Mouse (Mus musculus) midbrain, embryonic 16.5 days (tissue): ENCODE measurements around the gene 1700029P11Rik. TPM values are rescaled to one million over a fixed set of nuclear protein-coding genes. Genes with fewer than 3 reads are reported as not detected.

Experiments
- ATAC-seq: fragments of 200-750 bp; cut with Nextera tagmentation; 2 replicates; pipeline ENCODE4 v1.8.0; 2017; ENCODE audit warnings: moderate TSS enrichment
- H3K27ac ChIP-seq: fragments of 300-500 bp; sonication (generic); 2 replicates; pipeline ENCODE4 v1.5.1; 2014; ENCODE audit warnings: mild to moderate bottlenecking, low read length, mixed read lengths
- H3K27me3 ChIP-seq: fragments of 300-500 bp; sonication (generic); 2 replicates; pipeline ENCODE4 v1.6.1; 2014; ENCODE audit warnings: low read depth, low read length, mixed read lengths; ENCODE audit not compliant: control insufficient read depth, insufficient read depth
- H3K36me3 ChIP-seq: fragments of 300-500 bp; sonication (generic); 2 replicates; pipeline ENCODE4 v1.6.1; 2014; ENCODE audit warnings: mild to moderate bottlenecking, low read length, moderate library complexity, mixed read lengths; ENCODE audit not compliant: control insufficient read depth, insufficient read depth
- H3K4me1 ChIP-seq: fragments of 300-500 bp; sonication (generic); 2 replicates; pipeline ENCODE4 v1.6.1; 2014; ENCODE audit warnings: mild to moderate bottlenecking, low read length, mixed read lengths; ENCODE audit not compliant: control insufficient read depth, insufficient read depth
- H3K4me2 ChIP-seq: fragments of 300-500 bp; sonication (generic); 2 replicates; pipeline ENCODE4 v1.6.1; 2014; ENCODE audit warnings: mild to moderate bottlenecking, low read length, mixed read lengths
- H3K4me3 ChIP-seq: fragments of 300-500 bp; sonication (generic); 2 replicates; pipeline ENCODE4 v1.5.1; 2014; ENCODE audit warnings: low read depth, mild to moderate bottlenecking, low read length, moderate library complexity, mixed read lengths
- H3K9ac ChIP-seq: fragments of 300-500 bp; sonication (generic); 2 replicates; pipeline ENCODE4 v1.6.1; 2014; ENCODE audit warnings: low read depth, low read length, mixed read lengths
- H3K9me3 ChIP-seq: fragments of 300-500 bp; sonication (generic); replicated peaks from 2 replicates; pipeline ENCODE4 v1.6.1; 2014; ENCODE audit warnings: mild to moderate bottlenecking, low read length, mixed read lengths; ENCODE audit not compliant: control insufficient read depth, poor library complexity, severe bottlenecking
- WGBS: fragments of 180-500 bp; shearing (Covaris S2); extraction: QIAGEN DNeasy Blood & Tissue Kit; methylation state at CpG from one replicate; pipeline ENCODE4 v1.1.7; 2014; 5-methylcytosine and 5-hydroxymethylcytosine counted together
- polyA plus RNA-seq: library from polyadenylated mRNA; unstranded; fragments of >200 nt; fragmentation: Nextera tagmentation; extraction: Ambion mirVana; gene quantifications from 2 replicates; pipeline ENCODE4 v1.2.1, GENCODE M21; 2015

Gene 1700029P11Rik
- polyA plus RNA-seq, 1 experiment from 2014 or later = not detected

DNA sequence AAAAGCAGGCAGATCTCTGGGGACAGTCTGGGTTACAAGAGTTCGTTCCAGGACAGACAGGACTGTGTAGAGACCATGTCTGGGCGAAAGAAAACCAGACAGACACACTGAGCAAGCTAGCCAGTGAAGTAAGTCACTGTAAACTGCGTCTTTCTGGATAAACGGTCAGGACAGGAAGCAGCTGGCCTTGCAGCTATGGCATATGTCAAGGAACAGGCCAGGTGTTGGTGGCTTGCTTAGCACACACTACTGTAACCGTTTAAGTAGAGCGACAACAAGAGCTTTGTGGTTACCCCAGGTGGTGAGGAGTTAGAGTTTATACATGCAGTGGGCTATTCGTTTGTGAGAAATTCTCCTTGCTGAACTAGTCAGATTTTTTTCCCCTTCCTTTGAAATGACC, 47.4 kb downstream of the 1700029P11Rik start:
- Histone ChIP-seq H3K4me2 (no peak overlapping the region), H3K4me3 (no peak overlapping the region), H3K9me3 (no peaks in the 10 kb centered on the region), H3K4me1 (no peaks in the 10 kb centered on the region), H3K27ac (no peak overlapping the region), H3K27me3 (no peaks in the 10 kb centered on the region), H3K9ac (no peak overlapping the region), H3K36me3 (peaks cover 38% of the 10 kb centered on the region)
- WGBS = 98% methylated on average over 7 of the region's 7 CpGs
- no peak for ATAC-seq

Other genes with a start within 250 kb of the 1700029P11Rik start
- gene Zc3h7b, start 235.5 kb upstream of the 1700029P11Rik start, polyA plus RNA-seq = 53.1 and 54.2 TPM in 2 replicates
- 157 and 161 TPM in 2 replicates for gene Rangap1, start 235.0 kb upstream of the 1700029P11Rik start, polyA plus RNA-seq
- 22.7 and 22.8 TPM in 2 replicates for gene Tef, start 178.1 kb upstream of the 1700029P11Rik start, polyA plus RNA-seq
- 15.6 and 17.1 TPM in 2 replicates for gene Tob2, start 121.7 kb upstream of the 1700029P11Rik start, polyA plus RNA-seq
- gene Phf5a, start 108.6 kb upstream of the 1700029P11Rik start, polyA plus RNA-seq = 107 and 117 TPM in 2 replicates
- gene Aco2, start 108.2 kb upstream of the 1700029P11Rik start, polyA plus RNA-seq = 252 and 272 TPM in 2 replicates
- 74.3 and 77.2 TPM in 2 replicates for gene Polr3h, start 54.3 kb upstream of the 1700029P11Rik start, polyA plus RNA-seq
- gene Csdc2, start 43.8 kb upstream of the 1700029P11Rik start, polyA plus RNA-seq = 241 and 293 TPM in 2 replicates
- 81.4 and 107 TPM in 2 replicates for gene Pmm1, start 19.6 kb upstream of the 1700029P11Rik start, polyA plus RNA-seq
- 36.5 and 37.3 TPM in 2 replicates for gene Xrcc6, start 7.3 kb downstream of the 1700029P11Rik start, polyA plus RNA-seq
- 46.4 and 47.2 TPM in 2 replicates for gene Desi1, start 53.3 kb downstream of the 1700029P11Rik start, polyA plus RNA-seq
- 217 and 249 TPM in 2 replicates for gene Snu13, start 67.1 kb downstream of the 1700029P11Rik start, polyA plus RNA-seq
- not detected in 2 replicates for gene 4930407I10Rik, start 78.6 kb downstream of the 1700029P11Rik start, polyA plus RNA-seq
- gene Mei1, start 89.5 kb downstream of the 1700029P11Rik start, polyA plus RNA-seq = 0.05 TPM in 1 of 2 replicates, not detected in the other
- 10.5 and 11.3 TPM in 2 replicates for gene Ccdc134, start 147.4 kb downstream of the 1700029P11Rik start, polyA plus RNA-seq
- 194 and 218 TPM in 2 replicates for gene Srebf2, start 166.6 kb downstream of the 1700029P11Rik start, polyA plus RNA-seq
- gene Shisa8, start 232.3 kb downstream of the 1700029P11Rik start, polyA plus RNA-seq = 0.77 and 1.0 TPM in 2 replicates
- gene Tnfrsf13c, start 243.8 kb downstream of the 1700029P11Rik start, polyA plus RNA-seq = 0.14 TPM in 1 of 2 replicates, not detected in the other